Mouse (Mus musculus) liver, embryonic 14.5 days (tissue): ENCODE measurements around the gene 1110057P08Rik.

ENCODE experiments used
- CTCF ChIP-seq: IDR thresholded peaks from 2 replicates; pipeline ENCODE4 v1.5.1; 2016; ENCODE audit warnings: antibody characterized with exemption, low read depth, control low read depth
- EP300 ChIP-seq: IDR thresholded peaks from 2 replicates; pipeline ENCODE4 v1.6.1; 2016; ENCODE audit warnings: antibody characterized with exemption, low read depth

- no peak for TF ChIP-seq CTCF
- TF ChIP-seq EP300, result no peak
Measured at GRCm38 (mm10) chr16:89174435-89174834, at the start of gene 1110057P08Rik.
